Mouse (Mus musculus) adrenal gland (tissue): Measurements from ENCODE around the gene Olfr675.
"Not testable (repeated sequence)": the region's sequence is repeated elsewhere in the genome, so short reads cannot be mapped to it uniquely, and the experiment has no call there.

Source experiments
- intact Hi-C: fragments of 180-260 bp; cut with DNase I; formaldehyde crosslinking; loops from one replicate; pipeline ENCODE4 v1.15.1; 2025
- long read RNA-seq, 2 experiments: library from polyadenylated mRNA; unstranded; transcript quantifications; one replicate each; pipeline ENCODE4 v2.0.0; 2020; ENCODE audit warnings: borderline replicate concordance in 1 of 2; ENCODE audit not compliant: insufficient replicate concordance in 1 of 2

Olfr675 gene
- long read RNA-seq, experiment 1: 0 reads
- long read RNA-seq, experiment 2: 0 reads

GRCm38 (mm10) chr7:105028360-105028759 lies at the start of gene Olfr675:
TSS of gene Olfr675 (minus strand) at chr7:105028460.
- intact Hi-C loops: no loop called here

- intact Hi-C loops: no loop called here
These were observed 35.9 kb upstream of the Olfr675 start, which contains the start of gene Olfr678 for GRCm38 (mm10) chr7:105064175-105064574. TSS of gene Olfr678 (plus strand) at chr7:105064475.

DNA sequence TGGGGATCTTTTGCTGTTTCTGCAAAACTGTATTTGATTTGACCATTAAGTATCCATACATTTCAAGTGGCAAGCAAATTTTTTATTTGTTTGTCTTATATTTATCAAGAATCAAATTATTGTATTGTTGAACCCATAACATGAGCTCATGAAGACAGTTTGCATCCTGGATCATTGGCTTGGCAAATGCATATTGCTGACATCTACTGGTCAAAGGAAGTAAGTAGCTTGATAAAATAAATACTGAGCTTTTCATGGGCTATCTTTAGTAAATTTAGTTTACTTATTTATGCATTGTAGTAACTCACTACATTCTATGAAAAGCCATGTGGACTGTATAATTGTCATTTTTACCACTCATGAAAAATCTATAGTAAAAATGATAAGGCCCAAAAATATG lies 30.7 kb upstream of the Olfr675 start:
- intact Hi-C loops: no loop called here

GRCm38 (mm10) chr7:105033836-105034235 lies 5.6 kb upstream of the Olfr675 start:
- intact Hi-C loops: not testable (repeated sequence)

DNA sequence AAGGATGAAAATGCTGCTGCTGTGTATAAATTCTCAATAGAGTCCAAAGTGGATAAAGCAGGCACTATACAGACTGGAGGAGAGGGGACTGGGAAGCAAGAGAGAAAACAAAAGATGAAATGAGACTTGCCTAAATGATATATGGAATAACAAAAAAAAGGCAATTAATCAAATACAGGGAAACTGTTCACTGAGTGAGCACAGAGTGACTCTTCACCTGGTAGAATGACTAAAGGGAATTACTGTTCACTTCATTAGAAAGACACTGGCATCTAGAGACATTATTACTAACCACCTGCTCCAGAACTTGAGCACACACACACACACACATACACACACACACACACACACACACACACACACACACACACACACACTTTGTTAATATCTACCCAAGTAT lies 4.1 kb upstream of the Olfr675 start, which contains the start of gene Olfr676:
Gene Olfr676 (plus strand): TSS at position 301 of the 400 bp plus-strand sequence.
- intact Hi-C loops: no loop called here

DNA sequence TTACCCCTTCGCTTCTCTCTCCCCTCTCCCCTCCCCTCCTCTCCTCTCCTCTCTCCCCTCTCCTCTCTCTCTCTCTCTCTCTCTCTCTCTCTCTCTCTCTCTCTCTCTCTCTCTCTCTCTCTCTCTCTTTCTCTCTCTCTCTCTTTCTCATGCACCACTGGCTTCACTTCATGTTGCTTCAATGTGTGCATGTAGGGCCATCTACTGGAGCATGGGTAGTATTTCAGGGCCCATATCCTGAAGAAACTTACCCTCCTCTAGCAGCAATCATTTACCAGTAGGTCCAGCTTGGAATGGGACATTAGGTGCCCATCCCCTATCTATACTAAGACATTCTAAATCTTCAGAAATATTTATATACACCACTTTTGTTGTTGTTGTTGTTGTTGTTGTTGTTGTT lies 5.7 kb downstream of the Olfr675 start:
- intact Hi-C loops: no loop called here

DNA sequence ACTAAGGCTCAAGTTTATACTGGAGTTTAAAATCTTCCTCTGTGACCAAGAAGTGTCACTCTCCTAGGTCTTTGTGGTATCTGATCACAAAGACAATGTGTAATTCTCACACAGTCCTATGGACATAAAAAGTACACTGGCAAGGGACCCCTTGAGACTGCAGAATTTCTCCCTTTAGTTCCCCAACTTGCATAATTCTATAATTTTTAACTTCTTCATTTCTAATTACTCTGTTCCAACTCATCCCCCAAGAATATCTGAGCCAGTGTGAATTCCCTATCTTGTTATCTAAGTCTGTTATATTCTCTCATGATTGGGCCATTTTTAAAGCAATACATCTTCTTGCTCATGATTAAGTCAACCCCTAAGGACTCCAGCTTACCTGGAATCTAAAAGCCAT lies 26.3 kb downstream of the Olfr675 start, which contains the start of gene Olfr672:
Gene Olfr672 (minus strand): TSS at position 101 of the 400 bp plus-strand sequence.
- intact Hi-C loops: no loop called here

DNA sequence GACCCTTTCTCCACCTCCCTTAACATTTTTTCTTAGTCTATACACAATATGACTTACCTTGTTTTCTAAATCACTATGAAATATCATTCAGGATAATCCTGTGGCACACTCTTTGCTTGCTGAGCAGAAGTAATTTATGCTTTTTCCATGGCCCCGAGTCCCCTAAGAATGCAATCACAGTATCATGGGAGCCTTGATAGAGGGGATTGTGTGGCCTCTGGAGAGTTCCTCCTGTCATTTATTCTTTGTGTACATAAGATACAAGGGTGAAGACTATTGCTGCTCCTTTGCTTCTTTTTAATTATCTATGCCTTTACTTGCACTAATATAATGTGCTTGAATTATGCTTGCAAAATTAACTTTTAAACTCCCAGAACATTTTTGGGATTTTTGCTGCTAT lies 49.2 kb downstream of the Olfr675 start, which contains the start of gene Olfr671:
Gene Olfr671 (minus strand): TSS at position 101 of the 400 bp plus-strand sequence.
- intact Hi-C loops: no loop called here

DNA sequence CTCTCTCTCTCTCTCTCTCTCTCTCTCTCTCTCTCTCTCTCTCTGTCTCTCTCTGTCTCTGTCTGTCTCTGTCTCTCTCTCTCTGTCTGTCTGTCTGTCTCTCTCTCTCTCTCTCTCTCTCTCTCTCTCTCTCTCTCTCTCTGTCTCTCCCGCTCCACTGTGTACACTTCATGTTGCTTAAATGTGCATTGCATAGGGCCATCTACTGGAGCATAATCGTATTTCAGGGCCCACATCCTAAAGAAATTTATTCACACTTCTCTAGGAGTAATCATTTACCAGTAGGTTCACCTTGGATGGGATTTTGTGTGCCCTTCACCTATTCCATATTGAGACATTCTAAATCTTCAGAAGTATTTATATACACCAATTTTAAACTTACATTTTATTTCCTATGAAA lies 55.8 kb downstream of the Olfr675 start:
- intact Hi-C loops: not testable (repeated sequence)
